Mouse (Mus musculus) stomach, embryonic 14.5 days (tissue): ENCODE measurements around the gene Tmem44. TPM values are rescaled to one million over a fixed set of nuclear protein-coding genes. Genes with fewer than 3 reads are reported as not detected.

Experiments used
- ATAC-seq: fragments of 200-750 bp; cut with Nextera tagmentation; 2 replicates; pipeline ENCODE4 v1.8.0; 2017; ENCODE audit warnings: low read depth, moderate TSS enrichment; ENCODE audit not compliant: insufficient number of reproducible peaks, insufficient read depth, low FRiP score
- H3K27ac ChIP-seq: fragments of 300-500 bp; sonication (generic); 2 replicates; pipeline ENCODE4 v1.5.1; 2014; ENCODE audit warnings: mild to moderate bottlenecking, low read length, moderate library complexity, mixed read lengths
- H3K27me3 ChIP-seq: fragments of 300-500 bp; sonication (generic); 2 replicates; pipeline ENCODE4 v1.6.1; 2014; ENCODE audit warnings: low read length, control low read depth, mixed read lengths; ENCODE audit not compliant: control insufficient read depth, insufficient read depth
- H3K36me3 ChIP-seq: fragments of 300-500 bp; sonication (generic); 2 replicates; pipeline ENCODE4 v1.6.1; 2014; ENCODE audit warnings: mild to moderate bottlenecking, control low read depth, low read length, moderate library complexity, mixed read lengths; ENCODE audit not compliant: control insufficient read depth, insufficient read depth
- H3K4me1 ChIP-seq: fragments of 300-500 bp; sonication (generic); 2 replicates; pipeline ENCODE4 v1.6.1; 2014; ENCODE audit warnings: low read length, control low read depth, mixed read lengths; ENCODE audit not compliant: control insufficient read depth, insufficient read depth
- H3K4me2 ChIP-seq: fragments of 300-500 bp; sonication (generic); replicated peaks from 2 replicates; pipeline ENCODE4 v1.6.1; 2014; ENCODE audit warnings: low read depth, low read length, control low read depth
- H3K4me3 ChIP-seq: fragments of 300-500 bp; sonication (generic); 2 replicates; pipeline ENCODE4 v1.5.1; 2014; ENCODE audit warnings: low read depth, low read length, control low read depth
- H3K9ac ChIP-seq: fragments of 300-500 bp; sonication (generic); replicated peaks from 2 replicates; pipeline ENCODE4 v1.6.1; 2014; ENCODE audit warnings: low read depth, mild to moderate bottlenecking, control low read depth, low read length, moderate library complexity, mixed read lengths
- H3K9me3 ChIP-seq: fragments of 300-500 bp; sonication (generic); 2 replicates; pipeline ENCODE4 v1.6.1; 2016; ENCODE audit warnings: low read depth, low read length, control low read depth; ENCODE audit not compliant: control insufficient read depth
- whole genome bisulfite sequencing: fragments of 180-500 bp; shearing (Covaris S2); extraction: QIAGEN DNeasy Blood & Tissue Kit; methylation state at CpG from one replicate; pipeline ENCODE4 v1.1.7; 2014; 5-methylcytosine and 5-hydroxymethylcytosine counted together
- polyA plus RNA-seq: library from polyadenylated mRNA; unstranded; fragments of >200 nt; fragmentation: Nextera tagmentation; extraction: Ambion mirVana; gene quantifications from 2 replicates; pipeline ENCODE4 v1.2.1, GENCODE M21; 2014

Tmem44 gene
- polyA plus RNA-seq, 1 experiment from 2014 or later = 15.2 TPM

DNA sequence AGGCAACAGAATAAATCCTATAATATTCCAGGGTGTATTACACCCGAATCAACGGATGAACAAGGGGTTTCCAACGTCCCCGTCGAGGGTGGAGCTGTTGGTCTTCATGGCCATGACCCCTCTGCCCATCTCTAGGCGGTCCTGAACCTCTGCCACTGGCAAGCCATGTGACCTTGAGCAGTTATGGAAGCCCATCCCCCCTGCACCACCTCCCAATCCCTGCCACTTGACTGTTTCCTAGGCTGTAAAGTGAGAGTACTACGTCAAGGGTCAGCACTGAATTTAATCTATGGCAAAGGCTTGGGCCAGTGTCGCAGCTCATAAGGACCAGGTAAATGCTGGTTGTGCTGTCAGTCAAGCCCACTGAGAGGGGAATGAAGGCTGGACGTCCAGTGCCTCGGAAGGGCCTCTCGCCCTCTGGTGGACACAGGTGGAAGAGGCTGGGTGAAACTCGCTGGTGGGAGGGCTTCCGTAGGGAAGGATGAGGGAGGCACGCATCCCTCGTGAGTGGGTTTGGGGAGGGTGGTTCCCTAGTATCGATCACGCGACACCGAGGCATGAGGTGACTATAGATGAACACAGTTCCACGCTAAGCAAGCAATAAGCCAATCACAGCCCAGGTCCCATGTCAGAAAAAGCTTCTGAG lies 18.8 kb downstream of the Tmem44 start:
- Histone ChIP-seq H3K9me3 (no peaks in the 10 kb centered on the region), H3K27ac (no peak overlapping the region), H3K4me2 (no peak overlapping the region), H3K27me3 (no peaks in the 10 kb centered on the region), H3K36me3 (peaks cover 2% of the 10 kb centered on the region; the same call in 1 of the 2 replicates), H3K4me3 (no peak overlapping the region), H3K9ac (no peak overlapping the region), H3K4me1 (no peaks in the 10 kb centered on the region)
- WGBS = 30% methylated on average over 20 of the region's 20 CpGs
- ATAC-seq = 0 out of 2 replicates have a peak, but pooled peaks have one; percentile 23

GRCm38 (mm10) chr16:30530815-30531214 lies 19.8 kb downstream of the Tmem44 start:
- Histone ChIP-seq H3K27ac (no peak overlapping the region), H3K9ac (no peak overlapping the region), H3K9me3 (no peaks in the 10 kb centered on the region), H3K4me3 (no peak overlapping the region), H3K4me2 (no peak overlapping the region), H3K36me3 (peaks cover 2% of the 10 kb centered on the region; the same call in 1 of the 2 replicates), H3K4me1 (no peaks in the 10 kb centered on the region), H3K27me3 (no peaks in the 10 kb centered on the region)
- no peak for ATAC-seq
- 55% methylated on average over 4 of the region's 4 CpGs for WGBS

DNA sequence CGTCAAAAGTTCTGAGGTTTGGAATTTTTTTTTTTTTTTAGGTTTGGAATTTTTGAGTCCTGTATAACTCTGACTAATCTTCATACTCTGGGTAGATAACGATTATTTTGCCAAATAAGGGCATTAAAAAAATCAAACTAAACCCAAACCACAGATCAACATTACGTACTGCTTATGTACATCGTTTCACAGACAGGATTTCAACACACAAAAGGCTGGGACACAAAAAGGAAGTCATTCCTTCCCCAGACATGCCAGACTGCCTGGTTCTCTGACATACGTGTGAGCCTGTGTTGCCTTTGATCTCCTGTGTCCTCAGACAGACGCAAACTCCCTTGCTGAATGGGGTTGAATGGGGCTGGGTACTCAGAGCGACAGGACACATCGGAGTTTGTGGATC lies 22.3 kb downstream of the Tmem44 start:
- Histone ChIP-seq H3K9me3 (no peaks in the 10 kb centered on the region), H3K27ac (no peak overlapping the region), H3K27me3 (no peaks in the 10 kb centered on the region), H3K9ac (no peak overlapping the region), H3K4me3 (no peak overlapping the region), H3K4me1 (no peaks in the 10 kb centered on the region), H3K4me2 (no peak overlapping the region), H3K36me3 (peaks cover 2% of the 10 kb centered on the region; the same call in 1 of the 2 replicates)
- WGBS = 87% methylated on average over 8 of the region's 8 CpGs
- ATAC-seq = no peak

DNA sequence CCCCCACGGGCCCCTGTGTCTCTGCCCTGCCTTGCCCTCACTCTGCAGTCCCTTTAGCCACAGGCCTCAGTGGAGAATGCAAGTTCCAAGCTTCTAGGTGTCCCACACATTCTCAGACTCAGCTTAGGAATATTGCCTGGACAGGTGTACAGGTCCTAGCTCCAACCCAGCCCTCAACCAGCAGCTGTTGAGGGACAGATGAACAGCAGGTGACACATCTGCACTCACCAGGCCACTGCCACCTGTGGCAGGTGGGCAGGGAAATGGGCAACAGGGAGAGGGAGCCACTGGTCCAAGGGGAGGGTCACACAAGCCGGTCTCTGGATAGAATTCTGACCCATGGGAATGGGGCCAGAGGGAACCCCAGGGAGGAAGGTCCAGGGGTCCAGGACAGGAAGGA lies 22.8 kb downstream of the Tmem44 start:
- 76% methylated on average over 2 of the region's 2 CpGs for WGBS
- Histone ChIP-seq H3K27ac (no peak overlapping the region), H3K4me3 (no peak overlapping the region), H3K9ac (no peak overlapping the region), H3K27me3 (no peaks in the 10 kb centered on the region), H3K4me1 (no peaks in the 10 kb centered on the region), H3K36me3 (peaks cover 2% of the 10 kb centered on the region; the same call in 1 of the 2 replicates), H3K9me3 (no peaks in the 10 kb centered on the region), H3K4me2 (no peak overlapping the region)
- no peak for ATAC-seq

GRCm38 (mm10) chr16:30525756-30526155 lies 24.9 kb downstream of the Tmem44 start:
- no peak overlapping the region for H3K27ac ChIP-seq
- no peaks in the 10 kb centered on the region for H3K27me3 ChIP-seq
- H3K9me3 ChIP-seq = no peaks in the 10 kb centered on the region
- 70% methylated on average over 13 of the region's 14 CpGs for WGBS
- H3K4me1 ChIP-seq = no peaks in the 10 kb centered on the region
- H3K4me3 ChIP-seq = no peak overlapping the region
- ATAC-seq = no peak
- H3K9ac ChIP-seq = no peak overlapping the region
- no peak overlapping the region for H3K4me2 ChIP-seq
- H3K36me3 ChIP-seq = peaks cover 2% of the 10 kb centered on the region; the same call in 1 of the 2 replicates

GRCm38 (mm10) chr16:30524481-30524880 lies 26.2 kb downstream of the Tmem44 start:
- no peaks in the 10 kb centered on the region for H3K4me1 ChIP-seq
- H3K27me3 ChIP-seq = no peaks in the 10 kb centered on the region
- no peaks in the 10 kb centered on the region for H3K9me3 ChIP-seq
- H3K27ac ChIP-seq = no peak overlapping the region
- ATAC-seq = no peak
- H3K4me3 ChIP-seq = no peak overlapping the region
- 94% methylated on average over 6 of the region's 6 CpGs for WGBS
- H3K36me3 ChIP-seq = peaks cover 2% of the 10 kb centered on the region; the same call in 1 of the 2 replicates
- no peak overlapping the region for H3K4me2 ChIP-seq
- no peak overlapping the region for H3K9ac ChIP-seq

DNA sequence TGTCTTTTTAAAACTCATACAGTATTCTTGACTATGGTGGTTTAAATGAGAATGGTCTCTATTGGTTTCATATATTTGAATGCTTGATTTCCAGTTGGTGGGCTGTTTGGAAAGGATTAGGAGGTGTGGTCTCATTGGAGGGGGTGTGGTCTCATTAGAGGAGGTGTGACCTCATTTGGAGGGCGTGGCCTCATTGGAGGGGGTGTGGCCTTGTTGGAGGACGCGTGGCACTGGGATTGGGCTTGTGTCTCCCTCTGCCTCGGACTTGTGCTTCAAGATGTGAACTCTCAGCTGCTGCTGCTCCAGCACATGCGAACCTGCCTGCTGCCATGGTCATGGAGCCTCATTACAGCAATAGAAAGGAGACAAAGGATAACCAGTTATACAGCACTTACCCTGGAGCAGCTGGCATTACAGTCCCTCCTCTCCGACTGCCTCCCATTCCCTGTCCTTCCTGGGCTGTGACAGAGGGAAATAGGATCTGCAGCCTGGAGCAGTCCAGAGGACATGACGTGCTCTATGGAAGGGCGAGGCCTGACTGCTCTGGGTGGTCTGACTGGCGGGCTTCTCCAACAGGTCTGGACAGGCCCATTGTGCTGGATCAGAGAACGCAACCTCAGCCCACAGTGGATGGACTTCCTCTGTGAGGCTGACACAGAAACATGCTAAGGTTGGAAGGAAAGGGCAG lies 28.2 kb downstream of the Tmem44 start:
- Histone ChIP-seq H3K36me3 (no peaks in the 10 kb centered on the region; the same call in 1 of the 2 replicates), H3K9ac (no peak overlapping the region), H3K27ac (no peak overlapping the region), H3K4me2 (no peak overlapping the region), H3K9me3 (no peaks in the 10 kb centered on the region), H3K4me1 (peaks cover 7% of the 10 kb centered on the region; the same call in 1 of the 2 replicates), H3K27me3 (no peaks in the 10 kb centered on the region), H3K4me3 (no peak overlapping the region)
- 63% methylated on average over 10 of the region's 10 CpGs for WGBS
- ATAC-seq = no peak

DNA sequence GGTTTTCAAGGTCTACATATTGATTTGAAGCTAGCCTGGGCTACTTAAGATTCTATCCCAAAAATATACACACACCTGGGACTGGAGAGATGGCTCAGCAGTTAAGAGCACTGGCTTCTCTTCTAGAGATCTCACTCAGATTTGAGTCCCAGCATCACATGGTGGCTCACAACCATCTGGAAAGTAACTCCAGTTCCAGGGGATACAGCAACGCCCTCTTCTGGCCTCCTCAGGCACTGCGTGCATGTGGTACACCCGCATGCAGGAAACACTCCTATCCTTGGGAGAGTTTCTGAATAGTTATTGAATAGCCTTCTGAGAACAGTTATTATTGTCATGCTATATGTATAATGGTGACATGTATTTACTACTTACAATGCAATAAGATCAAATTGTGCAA lies 29.5 kb downstream of the Tmem44 start:
- Histone ChIP-seq H3K9ac (no peak overlapping the region), H3K27ac (no peak overlapping the region), H3K27me3 (no peaks in the 10 kb centered on the region), H3K4me2 (no peak overlapping the region), H3K4me1 (peaks cover 7% of the 10 kb centered on the region; the same call in 1 of the 2 replicates), H3K36me3 (no peaks in the 10 kb centered on the region; the same call in 1 of the 2 replicates), H3K4me3 (no peak overlapping the region), H3K9me3 (no peaks in the 10 kb centered on the region)
- WGBS = 66% methylated on average over 3 of the region's 3 CpGs
- no peak for ATAC-seq
